Mouse (Mus musculus) kidney, postnatal 4 days (tissue): ENCODE measurements around the gene Tfg.

ENCODE experiments used
- DNase-seq, 2 experiments: peaks; one replicate each; pipeline ENCODE4 v3.0.0; 2021; ENCODE audit warnings: mixed read lengths in 2 of 2

Gene Tfg

GRCm38 (mm10) chr16:56717224-56718200 is at the start of gene Tfg:
Gene Tfg (minus strand): TSS chr16:56717450.
- DNase-seq, result peak; percentile 100

- no peak for DNase-seq
Measured at GRCm38 (mm10) chr16:56729060-56729459, 11.8 kb upstream of the Tfg start.

DNA sequence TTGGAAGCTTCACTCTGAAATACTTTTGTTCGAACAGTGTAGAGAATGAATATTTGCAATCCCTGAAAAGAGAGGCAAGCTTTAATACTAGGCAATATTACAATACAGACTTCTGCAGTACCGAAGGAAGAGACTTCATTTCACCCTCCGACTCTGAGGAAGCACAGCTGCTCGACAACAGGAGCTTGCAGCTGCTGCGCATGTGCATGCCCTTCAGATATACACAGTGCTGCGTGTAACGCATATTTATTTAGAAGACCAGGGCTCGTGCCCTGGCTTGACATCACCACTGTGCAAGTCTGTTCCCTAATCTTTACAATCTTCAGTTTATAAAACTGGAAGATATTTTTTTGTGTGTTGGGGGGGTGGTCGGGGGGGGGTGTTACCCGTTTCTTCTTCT is 7.7 kb upstream of the Tfg start:
- peak; percentile 26 to 36 for DNase-seq

DNA sequence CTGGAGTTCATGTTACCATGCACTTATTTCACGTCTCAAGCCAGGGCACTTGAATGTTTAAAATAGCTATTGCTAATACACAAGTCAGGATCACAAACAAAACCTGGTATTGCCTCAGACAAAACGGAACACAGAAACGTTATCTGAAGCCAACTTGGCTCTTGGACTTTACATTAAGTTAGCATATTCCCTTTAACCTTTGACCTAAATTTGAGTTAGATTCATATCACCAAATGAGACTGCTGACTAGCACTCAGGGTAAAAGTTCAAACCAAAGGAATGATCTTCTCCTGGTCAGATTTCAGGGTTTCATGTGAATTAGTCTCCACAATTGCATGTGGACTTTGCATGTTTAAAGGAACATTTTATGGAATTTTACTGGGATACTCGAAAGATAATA is 5.1 kb upstream of the Tfg start:
- DNase-seq, result no peak

DNA sequence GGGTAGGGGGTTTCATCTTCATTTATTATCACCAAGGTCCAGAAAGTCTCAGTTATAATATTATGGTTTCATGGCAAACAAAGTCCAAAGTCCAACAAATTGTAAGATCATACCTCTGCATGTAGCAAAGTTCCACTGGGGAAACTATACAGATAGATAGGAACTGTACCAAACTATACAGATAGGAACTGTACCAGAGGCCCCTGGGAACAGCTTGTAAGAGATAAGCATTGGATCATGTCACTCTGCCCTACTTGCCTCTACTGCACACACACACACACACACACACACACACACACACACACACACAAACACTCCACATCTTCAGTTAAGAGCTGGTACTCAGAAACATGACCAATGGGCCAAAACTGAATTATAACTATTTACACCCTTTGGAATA is 1.8 kb upstream of the Tfg start:
- DNase-seq, result no peak

DNA sequence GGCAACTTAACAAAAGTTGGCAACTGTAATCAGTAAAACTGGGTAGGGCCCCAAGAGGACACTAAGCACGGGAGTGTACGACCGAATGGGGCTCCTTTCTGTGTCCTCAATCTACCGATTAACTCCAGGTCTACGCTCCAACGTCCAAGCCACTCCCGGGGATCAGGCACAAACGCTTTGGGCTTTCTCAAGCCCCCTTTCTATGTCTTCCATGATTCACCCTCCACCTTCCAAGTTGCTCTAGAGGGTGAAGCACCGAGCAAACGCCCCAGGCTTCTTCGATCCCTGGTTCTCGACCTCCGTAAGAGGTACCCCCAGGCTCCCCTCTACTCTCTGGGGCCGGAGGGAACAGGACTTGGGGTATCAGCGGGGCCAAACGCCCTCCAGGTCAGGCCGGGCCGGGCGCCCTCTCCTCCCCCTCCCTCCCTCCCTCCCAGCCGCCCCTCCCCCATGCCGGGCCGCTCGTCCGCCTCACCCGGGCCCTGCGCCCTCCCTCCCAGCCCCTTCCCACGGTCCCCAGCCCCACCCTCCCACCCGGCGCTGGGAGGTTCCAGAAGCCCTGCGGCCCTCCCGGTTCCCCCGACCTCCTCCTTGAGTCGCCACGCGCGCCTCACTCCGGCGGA is 582 bp downstream of the Tfg start:
- no peak for DNase-seq

DNA sequence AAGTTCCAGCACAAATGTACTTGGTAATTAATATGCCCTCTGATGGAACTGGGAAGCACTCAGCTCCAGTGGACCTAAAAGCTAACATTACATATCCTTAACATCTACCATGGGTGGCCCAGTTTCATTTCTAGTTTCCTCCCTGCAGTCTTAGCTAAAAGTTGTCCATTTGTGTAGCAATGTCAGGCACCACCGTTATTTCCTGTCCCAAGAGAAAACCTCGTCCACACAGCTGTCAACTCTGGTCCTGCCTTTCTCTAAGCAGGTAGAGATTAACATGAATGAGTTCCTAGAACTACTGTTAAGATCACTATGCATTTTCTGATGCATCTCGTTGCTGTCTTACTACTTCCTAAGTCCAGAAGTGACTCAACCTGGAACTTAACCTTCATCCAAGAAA is 1.6 kb downstream of the Tfg start:
- no peak for DNase-seq

- no peak for DNase-seq
Measured at GRCm38 (mm10) chr16:56710071-56710470, 7.2 kb downstream of the Tfg start.

- no peak for DNase-seq
Measured at GRCm38 (mm10) chr16:56705731-56706130, 11.5 kb downstream of the Tfg start.

DNA sequence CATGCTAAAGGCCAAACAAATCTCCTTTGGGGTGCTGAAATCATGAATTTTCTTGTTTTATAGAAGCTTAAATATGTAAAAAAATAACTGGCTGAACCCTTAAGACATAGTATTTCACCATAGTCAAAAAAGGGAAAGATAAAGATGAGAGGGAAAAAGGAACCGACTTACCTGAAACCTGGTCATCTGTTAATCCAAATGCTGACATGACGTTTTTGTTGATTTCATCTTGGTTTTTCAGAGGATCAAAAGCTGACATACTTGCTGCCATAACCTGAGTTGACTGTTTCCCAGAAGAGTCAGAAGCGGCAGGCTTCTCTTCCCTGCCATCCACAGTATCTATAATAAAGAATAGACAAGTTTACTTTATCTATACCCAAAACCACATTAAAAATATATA is 16.4 kb downstream of the Tfg start:
- no peak for DNase-seq

DNA sequence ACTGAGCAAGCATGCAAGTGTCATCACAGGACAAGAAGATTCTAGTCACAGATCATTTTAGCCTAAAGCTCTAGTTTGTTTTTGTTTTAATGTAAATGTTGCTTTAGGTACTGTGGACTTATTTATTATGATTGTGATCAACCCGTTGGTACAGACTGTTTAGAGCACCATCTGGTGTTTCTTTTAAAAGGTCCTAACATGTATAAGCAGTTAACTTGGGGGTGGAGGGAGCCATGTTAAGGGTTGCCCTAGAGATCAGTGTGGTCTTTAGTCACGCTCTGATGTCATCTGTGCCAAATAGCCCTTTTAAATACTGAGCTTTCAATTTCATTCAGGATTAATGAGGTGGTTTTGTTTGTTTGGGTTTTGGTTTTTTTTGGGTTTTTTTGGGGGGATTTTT is 20.8 kb downstream of the Tfg start:
- no peak for DNase-seq

- no peak for DNase-seq
Measured at GRCm38 (mm10) chr16:56690715-56691114, 26.5 kb downstream of the Tfg start.

DNA sequence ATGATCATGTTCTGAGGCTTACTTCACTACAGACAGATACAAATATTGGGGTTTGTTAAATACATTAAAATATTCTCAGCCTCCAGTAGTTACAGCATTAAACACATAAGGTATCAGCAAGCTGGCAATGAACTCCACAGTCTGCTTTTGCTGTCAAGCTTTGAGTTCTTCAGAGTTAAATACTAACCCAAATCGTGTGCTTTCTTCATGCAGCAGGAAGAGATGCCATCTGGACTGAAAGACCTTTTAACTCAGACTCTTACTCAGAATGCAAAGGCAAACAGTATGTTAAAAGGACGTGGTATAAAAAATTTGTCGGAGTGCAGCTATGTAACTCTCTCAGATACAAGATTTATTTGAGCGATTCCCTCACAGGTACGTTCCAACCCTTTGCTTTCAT is 30.5 kb downstream of the Tfg start:
- no peak for DNase-seq

DNA sequence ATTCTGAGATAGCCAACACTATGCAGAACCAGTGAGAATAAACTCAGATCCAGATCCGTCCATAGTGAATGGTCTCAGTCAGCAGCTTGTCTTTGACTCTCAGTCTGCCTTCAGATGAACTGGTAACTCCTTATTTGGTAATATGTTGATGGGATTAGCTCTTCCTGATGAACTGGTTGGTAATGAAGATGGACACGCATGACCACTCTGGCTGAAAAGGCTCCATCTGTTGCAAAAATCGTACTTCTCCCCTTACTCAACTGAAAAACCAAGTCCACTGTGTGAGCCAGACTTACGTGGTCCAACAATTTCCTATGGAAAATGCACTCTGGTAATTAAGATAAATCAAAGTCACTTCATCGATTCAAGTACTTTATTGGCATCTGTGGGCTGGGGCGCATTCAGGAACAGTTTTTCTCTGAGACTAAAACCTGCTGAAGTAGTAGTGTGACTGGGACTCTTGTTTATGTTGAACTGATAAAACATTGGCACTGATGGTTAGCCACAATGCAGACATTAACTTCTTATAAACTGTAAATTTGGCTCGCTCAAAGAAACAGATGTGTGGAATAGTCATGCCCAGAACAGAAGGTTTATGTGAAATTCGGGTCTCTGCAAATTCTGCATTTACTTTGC is 36.1 kb downstream of the Tfg start:
- DNase-seq, result no peak

GRCm38 (mm10) chr16:56677146-56677545 is 40.1 kb downstream of the Tfg start:
- DNase-seq, result peak in 1 of 2 experiments; percentile 7

- DNase-seq, result no peak
Measured at GRCm38 (mm10) chr16:56673420-56673819, 43.8 kb downstream of the Tfg start.

DNA sequence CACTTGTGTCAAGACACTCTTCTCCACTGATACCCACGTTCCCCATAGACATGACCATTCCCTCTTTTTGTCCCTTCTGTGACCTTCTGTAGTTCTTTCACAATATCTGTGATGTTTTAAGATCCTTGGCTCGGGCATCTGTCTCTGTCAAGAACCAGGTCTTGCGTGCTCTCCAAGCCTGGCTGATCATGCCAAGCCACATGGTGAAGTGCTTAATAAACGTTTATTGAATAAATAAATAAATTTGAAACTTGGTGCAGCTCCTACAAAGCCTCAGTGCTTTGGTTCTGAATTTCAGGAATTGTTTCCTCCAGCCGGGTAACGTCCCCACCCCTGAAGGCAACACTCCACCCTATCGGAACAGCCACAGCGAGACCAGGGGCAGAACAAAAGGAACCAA is 46.3 kb downstream of the Tfg start:
- DNase-seq, result no peak

GRCm38 (mm10) chr16:56669520-56669919 is 47.7 kb downstream of the Tfg start:
- no peak for DNase-seq

- no peak for DNase-seq
Measured at GRCm38 (mm10) chr16:56658866-56659265, 58.4 kb downstream of the Tfg start.

GRCm38 (mm10) chr16:56655193-56655910 is 61.9 kb downstream of the Tfg start:
- peak in 1 of 2 experiments; percentile 8 for DNase-seq

GRCm38 (mm10) chr16:56646382-56647172 is 70.7 kb downstream of the Tfg start:
- DNase-seq, result no peak

- no peak for DNase-seq
Measured at GRCm38 (mm10) chr16:56645251-56645650, 72.0 kb downstream of the Tfg start.
